Mouse (Mus musculus) testis, adult 2 months (tissue): ENCODE results near the gene Gpr142.

Experiments
- CTCF ChIP-seq: fragments of 200-500 bp; IDR thresholded peaks from 2 replicates; pipeline ENCODE4 v1.5.1; 2012; ENCODE audit warnings: low read depth, mild to moderate bottlenecking, inconsistent platforms, low read length, moderate library complexity; ENCODE audit not compliant: control insufficient read depth, insufficient read depth, insufficient replicate concordance
- POLR2A ChIP-seq: fragments of 200-500 bp; IDR thresholded peaks from 2 replicates; pipeline ENCODE4 v1.6.1; 2012; ENCODE audit warnings: low read depth, mild to moderate bottlenecking, inconsistent platforms, low read length, moderate library complexity; ENCODE audit not compliant: control insufficient read depth

- TF ChIP-seq CTCF (no peak), POLR2A (no peak)
Measured at GRCm38 (mm10) chr11:114785892-114786291, 12.8 kb upstream of the Gpr142 start.
